Mouse (Mus musculus) megakaryocyte, embryonic 14.5 days (primary cell): ENCODE results near the gene Etnk1.

ENCODE experiments used
- FLI1 ChIP-seq: IDR thresholded peaks from 2 replicates; pipeline ENCODE4 v1.6.1; 2012; ENCODE audit warnings: low read length, inconsistent platforms, mixed read lengths
- GATA1 ChIP-seq: IDR thresholded peaks from 3 replicates; pipeline ENCODE4 v1.6.1; 2012; ENCODE audit warnings: mixed read lengths, low read length, inconsistent platforms, borderline replicate concordance

DNA sequence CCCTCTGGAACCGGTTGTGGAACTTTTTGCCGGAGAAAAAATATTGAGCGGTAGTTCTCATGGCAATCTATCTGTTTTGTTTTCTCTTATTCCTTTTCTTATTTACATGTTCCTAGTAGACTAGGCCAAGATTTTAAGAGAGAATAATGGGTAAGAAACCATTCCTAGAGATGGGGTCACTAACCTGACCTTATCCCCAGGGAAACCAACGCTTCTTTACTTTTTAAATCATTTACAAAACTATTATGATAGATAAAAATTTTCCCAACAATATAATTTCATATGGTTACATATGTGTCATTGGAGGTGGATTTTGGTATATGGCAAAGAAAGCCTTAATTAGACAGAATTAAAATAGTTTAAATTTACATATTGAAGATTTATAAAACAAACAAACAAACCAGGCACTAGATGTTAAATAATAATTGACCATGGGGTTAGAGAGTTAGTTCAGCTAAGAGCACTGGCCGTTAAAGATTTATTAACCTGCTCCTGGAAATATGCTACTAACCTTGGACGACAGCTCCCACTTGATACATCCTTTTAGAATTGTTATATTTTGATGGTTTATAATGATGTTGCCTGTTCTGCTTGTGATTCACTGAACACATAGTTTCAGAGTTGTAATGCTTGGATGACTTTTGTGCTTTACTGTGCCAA is 6.3 kb upstream of the Etnk1 start:
- TF ChIP-seq GATA1 (no peak), FLI1 (no peak)
